Mouse (Mus musculus) liver, adult 2 months (tissue): ENCODE results near the gene Itgb4.

Experiments used
- CTCF ChIP-seq: fragments of 200-500 bp; IDR thresholded peaks from 2 replicates; pipeline ENCODE4 v1.5.1; 2011; ENCODE audit warnings: low read depth, low read length, control low read depth
- POLR2A ChIP-seq: fragments of 200-500 bp; IDR thresholded peaks from 2 replicates; pipeline ENCODE4 v1.6.1; 2011; ENCODE audit warnings: low read length, control low read depth; ENCODE audit not compliant: insufficient read depth; ENCODE audit errors: extremely low read depth

DNA sequence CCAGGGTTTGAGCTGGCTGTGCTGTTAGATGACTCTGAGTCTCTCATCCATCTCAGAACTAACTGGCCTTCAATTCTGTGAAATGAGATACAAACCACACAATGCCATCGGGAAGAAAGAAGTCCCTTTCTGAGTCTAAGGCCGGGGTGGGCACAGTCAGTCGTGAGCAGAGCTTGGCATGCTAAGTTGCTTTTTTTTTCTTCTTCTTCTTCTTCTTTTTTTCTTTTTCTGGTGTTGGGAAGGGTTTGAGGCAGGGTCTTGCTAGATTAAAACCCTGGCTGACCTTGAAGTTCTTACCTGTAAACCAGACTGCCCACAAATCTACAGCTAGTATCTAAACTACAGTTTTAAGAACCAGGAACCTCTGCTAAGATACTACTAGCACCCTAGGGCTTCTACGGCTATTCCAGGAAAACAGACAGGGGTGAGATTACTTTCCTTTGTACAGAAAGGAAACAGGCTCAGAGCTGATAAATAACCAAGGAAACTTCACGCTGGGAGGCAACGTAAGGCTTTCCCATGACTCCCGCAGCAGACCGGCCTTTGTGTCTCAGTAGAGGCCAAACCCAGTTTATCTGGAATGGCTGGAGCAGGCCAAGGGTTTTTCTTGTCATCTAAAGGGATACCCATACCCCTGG, 29.8 kb downstream of the Itgb4 start:
- TF ChIP-seq POLR2A (no peak), CTCF (no peak)
